Mouse (Mus musculus) brain, embryonic 14.5 days (tissue): Measurements from ENCODE around the gene Olfr51. TPM values are rescaled to one million over a fixed set of nuclear protein-coding genes. Genes with fewer than 3 reads are reported as not detected.
A peak's percentile ranks its signal among the peaks of the same experiment; 100 is the strongest.

ENCODE experiments used
- DNase-seq: peaks from one replicate; pipeline ENCODE4 v3.0.0-alpha.2; 2011; ENCODE audit warnings: low read depth
- CTCF ChIP-seq: fragments of 200-500 bp; IDR thresholded peaks from 2 replicates; pipeline ENCODE4 v1.5.1; 2012; ENCODE audit warnings: inconsistent platforms, mild to moderate bottlenecking, moderate library complexity, borderline replicate concordance; ENCODE audit not compliant: insufficient read depth, insufficient read length; ENCODE audit errors: extremely low read depth
- POLR2A ChIP-seq: fragments of 200-500 bp; IDR thresholded peaks from 2 replicates; pipeline ENCODE4 v1.6.1; 2012; ENCODE audit warnings: mild to moderate bottlenecking, inconsistent platforms, borderline replicate concordance; ENCODE audit not compliant: poor library complexity, insufficient read depth, insufficient read length, severe bottlenecking; ENCODE audit errors: extremely low read depth
- polyA plus RNA-seq: library from polyadenylated mRNA; depleted of rRNA; stranded (reverse); fragments of >200 nt; gene quantifications from 2 replicates; pipeline ENCODE4 v1.2.3, GENCODE M21; 2012; rRNA removed

Olfr51 gene
- polyA plus RNA-seq, 1 experiment, result not detected

GRCm38 (mm10) chr11:51051678-51052077 is 48.3 kb downstream of the Olfr51 start:
- TF ChIP-seq POLR2A, result no peak
- no peak for DNase-seq

- DNase-seq, result peak; percentile 14
Observed at GRCm38 (mm10) chr11:51053230-51053629, 49.8 kb downstream of the Olfr51 start.

GRCm38 (mm10) chr11:51059151-51059571 is 55.8 kb downstream of the Olfr51 start, which contains the start of gene Zfp354a:
TSS of gene Zfp354a (plus strand) at chr11:51059257.
- peak; percentile 94 for DNase-seq
- peak; percentile 17; the same call in 1 of the 2 replicates for TF ChIP-seq CTCF
- TF ChIP-seq POLR2A, result no peak; the same call in 1 of the 2 replicates

More at GRCm38 (mm10) chr11:51053230-51053629, 49.8 kb downstream of the Olfr51 start:
- TF ChIP-seq POLR2A (no peak), CTCF (peak; percentile 47; the same call in 1 of the 2 replicates)

Other genes with a start within 250 kb of the Olfr51 start
- gene Zfp354c, start 175.9 kb upstream of the Olfr51 start, polyA plus RNA-seq, result 26.2 and 41.6 TPM in 2 replicates
- gene Zfp879, start 162.0 kb upstream of the Olfr51 start, polyA plus RNA-seq, result 1.1 and 1.4 TPM in 2 replicates
- 0.05 and 0.14 TPM in 2 replicates for gene Grm6, start 152.9 kb upstream of the Olfr51 start, polyA plus RNA-seq
- gene Zfp454, start 115.9 kb upstream of the Olfr51 start, polyA plus RNA-seq, result 11.0 and 11.1 TPM in 2 replicates
- gene Zfp2, start 87.4 kb upstream of the Olfr51 start, polyA plus RNA-seq, result 20.7 and 25.5 TPM in 2 replicates
- gene Zfp354b, start 72.0 kb upstream of the Olfr51 start, polyA plus RNA-seq, result 2.6 and 2.7 TPM in 2 replicates
- not detected in 2 replicates for gene 4933414I15Rik, start 59.8 kb upstream of the Olfr51 start, polyA plus RNA-seq
- gene Prop1, start 49.8 kb upstream of the Olfr51 start, polyA plus RNA-seq, result not detected in 2 replicates
- gene Olfr1378, start 37.1 kb upstream of the Olfr51 start, polyA plus RNA-seq, result not detected in 2 replicates
- gene Olfr1377, start 21.6 kb upstream of the Olfr51 start, polyA plus RNA-seq, result not detected in 2 replicates
- not detected in 2 replicates for gene Olfr54, start 10.6 kb downstream of the Olfr51 start, polyA plus RNA-seq
- not detected in 2 replicates for gene Olfr1375, start 44.5 kb downstream of the Olfr51 start, polyA plus RNA-seq
- gene Zfp354a, start 55.7 kb downstream of the Olfr51 start, polyA plus RNA-seq, result 11.4 and 11.6 TPM in 2 replicates
- not detected in 2 replicates for gene Gm12569, start 216.9 kb downstream of the Olfr51 start, polyA plus RNA-seq